Mouse (Mus musculus): Measurements from ENCODE around the gene Sgms1.

- no peak for TF ChIP-seq POLR2A (IDR thresholded peaks at IDR 0.05; ENCODE audit: borderline replicate concordance, extremely low read depth, low read depth, low read length)
- no peak for TF ChIP-seq CTCF (IDR thresholded peaks at IDR 0.05; ENCODE audit: insufficient read depth, low read length)
These were observed 111.6 kb downstream of the Sgms1 start for GRCm38 (mm10) chr19:32277869-32278268.

Data from lung, adult 2 months (tissue).